Mouse (Mus musculus) ZHBTc4 (cell line): Measurements from ENCODE around the gene Gm20696.

Source experiments
- DNase-seq: peaks from one replicate; pipeline ENCODE4 v3.0.0-alpha.2; 2011; ENCODE audit warnings: low read depth, low spot score

Gm20696 gene

GRCm38 (mm10) chr6:99625306-99625705, 41.3 kb downstream of the Gm20696 start:
- no peak for DNase-seq

- DNase-seq = no peak
Observed at GRCm38 (mm10) chr6:99624542-99624941, 42.1 kb downstream of the Gm20696 start.

GRCm38 (mm10) chr6:99623641-99624040, 43.0 kb downstream of the Gm20696 start:
- DNase-seq = peak; percentile 52

GRCm38 (mm10) chr6:99621167-99621566, 45.4 kb downstream of the Gm20696 start:
- no peak for DNase-seq

- no peak for DNase-seq
Observed at GRCm38 (mm10) chr6:99620471-99620870, 46.1 kb downstream of the Gm20696 start.

- DNase-seq = no peak
Observed at GRCm38 (mm10) chr6:99619964-99620363, 46.6 kb downstream of the Gm20696 start.

- DNase-seq = no peak
Observed at GRCm38 (mm10) chr6:99619466-99619865, 47.1 kb downstream of the Gm20696 start.

- DNase-seq = no peak
Observed at GRCm38 (mm10) chr6:99617867-99618266, 48.7 kb downstream of the Gm20696 start.

GRCm38 (mm10) chr6:99617415-99617814, 49.2 kb downstream of the Gm20696 start:
- no peak for DNase-seq

GRCm38 (mm10) chr6:99615272-99615751, 51.3 kb downstream of the Gm20696 start:
- DNase-seq = peak; percentile 88

GRCm38 (mm10) chr6:99614566-99615271, 51.9 kb downstream of the Gm20696 start:
- no peak for DNase-seq

- DNase-seq = peak; percentile 48
Observed at GRCm38 (mm10) chr6:99611866-99612265, 54.7 kb downstream of the Gm20696 start.

- DNase-seq = no peak
Observed at GRCm38 (mm10) chr6:99610454-99611427, 55.9 kb downstream of the Gm20696 start.

GRCm38 (mm10) chr6:99606079-99606478, 60.5 kb downstream of the Gm20696 start:
- DNase-seq = no peak

- no peak for DNase-seq
Observed at GRCm38 (mm10) chr6:99604758-99605157, 61.8 kb downstream of the Gm20696 start.

GRCm38 (mm10) chr6:99602434-99602833, 64.2 kb downstream of the Gm20696 start:
- DNase-seq = no peak

GRCm38 (mm10) chr6:99600886-99601285, 65.7 kb downstream of the Gm20696 start:
- no peak for DNase-seq

GRCm38 (mm10) chr6:99600168-99600793, 66.3 kb downstream of the Gm20696 start:
- DNase-seq = peak; percentile 47

- DNase-seq = no peak
Observed at GRCm38 (mm10) chr6:99599651-99600050, 66.9 kb downstream of the Gm20696 start.

- DNase-seq = no peak
Observed at GRCm38 (mm10) chr6:99599229-99599628, 67.4 kb downstream of the Gm20696 start.

GRCm38 (mm10) chr6:99577040-99577439, 89.6 kb downstream of the Gm20696 start:
- DNase-seq = no peak

- DNase-seq = no peak
Observed at GRCm38 (mm10) chr6:99575633-99576032, 91.0 kb downstream of the Gm20696 start.
